ENCODE assay signal across 9 mouse cellular contexts in the genomic region with DNA sequence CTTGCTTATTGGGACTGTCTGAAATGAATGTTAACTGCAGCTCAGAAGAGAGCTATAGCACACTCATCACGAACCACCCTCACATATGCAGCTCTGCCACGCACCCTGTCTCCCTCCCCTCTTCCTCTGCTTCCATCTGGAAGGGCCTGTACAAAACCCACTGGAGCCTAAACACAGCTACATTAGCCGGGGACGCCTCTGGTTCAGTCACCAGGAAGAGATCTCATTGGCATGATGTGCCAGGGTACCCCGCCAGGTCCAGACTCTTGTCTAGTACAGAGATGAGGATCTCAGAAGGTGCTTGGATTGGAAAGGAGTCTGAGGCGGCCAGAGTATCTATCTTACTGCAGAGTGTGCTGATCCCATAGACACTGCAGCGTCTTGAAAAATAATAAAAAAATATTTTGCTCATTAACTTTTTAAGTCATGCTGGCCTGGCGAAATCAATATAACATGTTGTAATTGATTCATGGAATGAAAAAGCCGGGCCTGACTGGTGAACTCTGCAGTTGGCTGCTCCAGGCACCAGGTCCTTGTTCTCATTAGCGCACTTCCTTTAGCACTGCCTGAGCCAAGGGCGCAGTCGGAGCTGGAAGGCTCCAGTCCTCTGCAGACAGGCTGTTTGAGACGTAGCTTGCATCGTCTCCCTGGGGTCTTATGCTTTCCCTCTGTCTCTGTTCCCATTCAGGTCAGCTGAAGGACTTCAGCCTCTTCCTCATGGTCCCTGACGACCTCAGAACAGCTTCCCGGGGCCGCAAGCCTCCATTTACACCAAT. TPM values are rescaled to one million over a fixed set of nuclear protein-coding genes. Genes with fewer than 3 reads are reported as not detected.
DNase-seq lines count a peak whose midpoint lies in the region; ATAC-seq and TF ChIP-seq lines count a peak whose summit lies in the region.
"Had no signal": no experiment of that assay in that cellular context is flagged by ENCODE, and none has a peak within 500 bp of the region (broad histone marks: within the 10 kb centered on the region; RNA-seq: fewer than 3 reads in every experiment).

No protein-coding gene starts in this region.

- no peak for TF ChIP-seq CTCF in midbrain, postnatal 0 days (IDR thresholded peaks at IDR 0.05)

- H3K4me3 ChIP-seq in midbrain, embryonic 14.5 days (replicated peaks; ENCODE audit: low read depth, low read length), result no peak overlapping the region
- H3K4me3 ChIP-seq in midbrain, embryonic 11.5 days (ENCODE audit: low read depth, low read length), result no peak overlapping the region
- H3K4me3 ChIP-seq in embryonic facial prominence, embryonic 15.5 days (replicated peaks), result no peak overlapping the region
- no peak overlapping the region for H3K4me3 ChIP-seq in midbrain, postnatal 0 days (ENCODE audit: low read depth, low read length)
- H3K4me3 ChIP-seq: midbrain, embryonic 12.5 days had no signal

- 77% methylated on average over 17 of the region's 17 CpGs for WGBS in midbrain, embryonic 14.5 days
- 83% methylated on average over 17 of the region's 17 CpGs for WGBS in midbrain, embryonic 11.5 days
- WGBS in embryonic facial prominence, embryonic 15.5 days, result 49% methylated on average over 17 of the region's 17 CpGs
- 78% methylated on average over 17 of the region's 17 CpGs for WGBS in midbrain, postnatal 0 days

- H3K27ac ChIP-seq in midbrain, embryonic 14.5 days (replicated peaks; ENCODE audit: low read depth, low read length), result peak overlapping the region; percentile 41; the same call in 1 of the 2 replicates
- no peak overlapping the region for H3K27ac ChIP-seq in midbrain, embryonic 11.5 days (ENCODE audit: low read depth, low read length)
- H3K27ac ChIP-seq in embryonic facial prominence, embryonic 15.5 days (replicated peaks), result peak overlapping the region; percentile 35; the same call in 1 of the 2 replicates
- H3K27ac ChIP-seq in midbrain, postnatal 0 days (ENCODE audit: low read depth, low read length), result no peak overlapping the region
- H3K27ac ChIP-seq: midbrain, embryonic 12.5 days had no signal

- H3K4me1 ChIP-seq in midbrain, embryonic 14.5 days (ENCODE audit: control insufficient read depth, insufficient read depth, low read length), result no peaks in the 10 kb centered on the region
- no peaks in the 10 kb centered on the region for H3K4me1 ChIP-seq in midbrain, embryonic 11.5 days (ENCODE audit: control insufficient read depth, insufficient read depth, low read length)
- peaks cover 9% of the 10 kb centered on the region; the same call in 1 of the 2 replicates for H3K4me1 ChIP-seq in embryonic facial prominence, embryonic 15.5 days
- no peaks in the 10 kb centered on the region for H3K4me1 ChIP-seq in midbrain, postnatal 0 days (ENCODE audit: insufficient read depth, low read length)
- H3K4me1 ChIP-seq: midbrain, embryonic 12.5 days had no signal

- no peaks in the 10 kb centered on the region for H3K27me3 ChIP-seq in midbrain, embryonic 14.5 days (ENCODE audit: control insufficient read depth, insufficient read depth, low read length)
- H3K27me3 ChIP-seq in midbrain, embryonic 11.5 days (ENCODE audit: control insufficient read depth, insufficient read depth, low read length), result no peaks in the 10 kb centered on the region
- no peaks in the 10 kb centered on the region for H3K27me3 ChIP-seq in embryonic facial prominence, embryonic 15.5 days
- no peaks in the 10 kb centered on the region for H3K27me3 ChIP-seq in midbrain, postnatal 0 days (ENCODE audit: insufficient read depth, low read length)
- H3K27me3 ChIP-seq: midbrain, embryonic 12.5 days had no signal

- intact Hi-C loops in heart, postnatal 36 days (cut with DNase I), result loop anchor here (10.0 kb wide), 1 partner anchor 455 kb away; no protein-coding TSS in a partner anchor

- H3K9ac ChIP-seq in midbrain, embryonic 14.5 days (replicated peaks; ENCODE audit: low read length), result no peak overlapping the region
- no peak overlapping the region for H3K9ac ChIP-seq in midbrain, embryonic 11.5 days (ENCODE audit: low read length)
- H3K9ac ChIP-seq in embryonic facial prominence, embryonic 15.5 days, result no peak overlapping the region
- H3K9ac ChIP-seq in midbrain, postnatal 0 days (replicated peaks; ENCODE audit: low read length, poor library complexity, severe bottlenecking), result no peak overlapping the region
- H3K9ac ChIP-seq: midbrain, embryonic 12.5 days had no signal

- no peaks in the 10 kb centered on the region for H3K36me3 ChIP-seq in midbrain, embryonic 14.5 days (ENCODE audit: control insufficient read depth, insufficient read depth, low read length)
- H3K36me3 ChIP-seq in midbrain, embryonic 11.5 days (ENCODE audit: control insufficient read depth, insufficient read depth, low read length), result no peaks in the 10 kb centered on the region
- no peaks in the 10 kb centered on the region for H3K36me3 ChIP-seq in embryonic facial prominence, embryonic 15.5 days
- no peaks in the 10 kb centered on the region for H3K36me3 ChIP-seq in midbrain, postnatal 0 days (ENCODE audit: insufficient read depth, low read length)
- H3K36me3 ChIP-seq: midbrain, embryonic 12.5 days had no signal

- no peak overlapping the region for H3K4me2 ChIP-seq in midbrain, embryonic 14.5 days (ENCODE audit: low read length)
- no peak overlapping the region for H3K4me2 ChIP-seq in midbrain, embryonic 11.5 days
- H3K4me2 ChIP-seq in embryonic facial prominence, embryonic 15.5 days (replicated peaks), result no peak overlapping the region
- no peak overlapping the region for H3K4me2 ChIP-seq in midbrain, postnatal 0 days (ENCODE audit: low read depth, low read length, poor library complexity, severe bottlenecking)
- H3K4me2 ChIP-seq: midbrain, embryonic 12.5 days had no signal

- no peak for ATAC-seq in midbrain, embryonic 14.5 days (ENCODE audit: low FRiP score, low TSS enrichment)
- no peak for ATAC-seq in midbrain, embryonic 11.5 days (ENCODE audit: low FRiP score)
- no peak for ATAC-seq in embryonic facial prominence, embryonic 15.5 days (ENCODE audit: insufficient number of reproducible peaks, low FRiP score, low TSS enrichment, low read depth)
- peak; percentile 41; the same call in 1 of the 2 replicates for ATAC-seq in midbrain, postnatal 0 days (ENCODE audit: low FRiP score)

- H3K9me3 ChIP-seq in midbrain, embryonic 14.5 days (ENCODE audit: control insufficient read depth, low read length), result no peaks in the 10 kb centered on the region
- no peaks in the 10 kb centered on the region for H3K9me3 ChIP-seq in midbrain, embryonic 11.5 days (ENCODE audit: control insufficient read depth, low read length)
- no peaks in the 10 kb centered on the region for H3K9me3 ChIP-seq in embryonic facial prominence, embryonic 15.5 days (replicated peaks)
- H3K9me3 ChIP-seq in midbrain, postnatal 0 days (ENCODE audit: low read length), result no peaks in the 10 kb centered on the region
- H3K9me3 ChIP-seq: midbrain, embryonic 12.5 days had no signal

- peak; percentile 33 for DNase-seq in midbrain, embryonic 14.5 days
- no peak for DNase-seq in midbrain, embryonic 11.5 days (ENCODE audit: low spot score, missing footprints)
- peak; percentile 15 to 25 for DNase-seq in heart, postnatal 36 days
- DNase-seq in midbrain, postnatal 0 days (ENCODE audit: low spot score), result peak; percentile 68
- DNase-seq in thymus, postnatal 0 days (ENCODE audit: low spot score), result no peak
- no peak for DNase-seq in adrenal gland, adult 2 months
- DNase-seq in kidney, postnatal 36 days, result no peak

RNA-seq across cellular contexts. Expression of a gene that starts 50.1 kb away (rescaled TPM):
- polyA plus RNA-seq in midbrain, embryonic 14.5 days (2014; fragmentation: Nextera tagmentation; extraction: Ambion mirVana), result 27.2 and 27.7 TPM in 2 replicates
- 2.1 and 2.6 TPM in 2 replicates for polyA plus RNA-seq in midbrain, embryonic 11.5 days (2014; fragmentation: Nextera tagmentation; extraction: Ambion mirVana)
- polyA plus RNA-seq in embryonic facial prominence, embryonic 15.5 days (2015; fragmentation: Nextera tagmentation; extraction: Ambion mirVana), result 10.3 and 11.5 TPM in 2 replicates
- total RNA-seq in heart, postnatal 36 days (2021), result under 1 TPM; 0.44 to 0.73 TPM
- 45.2 and 50.9 TPM in 2 replicates for total RNA-seq in midbrain, postnatal 0 days (2014; rRNA removed)
- polyA plus RNA-seq in midbrain, postnatal 0 days (2015; fragmentation: Nextera tagmentation; extraction: Ambion mirVana), result 41.0 and 44.3 TPM in 2 replicates
- 0.58 and 1.1 TPM in 2 replicates for polyA plus RNA-seq in thymus, postnatal 0 days (2015; fragmentation: Nextera tagmentation; extraction: Ambion mirVana)
- total RNA-seq in adrenal gland, adult 2 months (2021), result 1 to 10 TPM in 1 of 2 experiments, under 1 TPM in 1; 0.89 to 1.1 TPM
- polyA plus RNA-seq in adrenal gland, adult 2 months (2012; rRNA removed), result 0.17 and 0.20 TPM in 2 replicates

Comparison
In these comparisons a context has a peak if more than half of its experiments do, and no peak if none do; other contexts are left out.
1. DNase-seq: peak in midbrain, embryonic 14.5 days (single experiment), heart, postnatal 36 days (2 of 2) and midbrain, postnatal 0 days (single experiment); none in midbrain, embryonic 11.5 days (single experiment), thymus, postnatal 0 days (single experiment), adrenal gland, adult 2 months (single experiment) and kidney, postnatal 36 days (0 of 2).
2. H3K27ac ChIP-seq: peak in midbrain, embryonic 14.5 days (single experiment) and embryonic facial prominence, embryonic 15.5 days (single experiment); none in midbrain, embryonic 11.5 days (single experiment) and midbrain, postnatal 0 days (single experiment).